Mouse (Mus musculus) cerebellum, adult 2 months (tissue): ENCODE data around the gene March8.

ENCODE experiments used
- CTCF ChIP-seq: fragments of 200-500 bp; IDR thresholded peaks from 2 replicates; pipeline ENCODE4 v1.5.1; 2011; ENCODE audit warnings: low read depth, mild to moderate bottlenecking, control low read depth, low read length, moderate library complexity, borderline replicate concordance; ENCODE audit not compliant: insufficient read depth
- POLR2A ChIP-seq: fragments of 200-500 bp; IDR thresholded peaks from 2 replicates; pipeline ENCODE4 v1.6.1; 2011; ENCODE audit warnings: low read length, control low read depth, borderline replicate concordance; ENCODE audit not compliant: insufficient read depth

DNA sequence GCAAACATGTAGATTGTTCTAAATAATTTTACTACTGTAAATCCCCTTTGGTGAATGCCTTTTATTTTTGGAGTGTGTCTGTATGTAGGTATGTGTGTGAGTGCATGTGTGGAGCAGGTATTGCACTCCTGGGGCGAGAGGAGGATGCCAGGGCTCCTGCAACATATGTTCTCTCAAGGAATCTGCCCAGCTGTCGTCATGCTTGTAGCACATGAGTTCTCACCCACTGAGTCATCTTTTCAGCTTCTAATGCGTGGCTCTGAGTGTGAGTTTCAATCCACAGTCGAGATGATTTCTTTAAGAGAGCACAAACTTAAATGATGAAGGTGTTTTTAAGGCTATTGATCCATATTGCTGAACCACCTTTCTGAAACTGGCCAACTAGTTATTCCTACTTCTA lies 13.7 kb downstream of the March8 start:
- TF ChIP-seq POLR2A: no peak
- no peak for TF ChIP-seq CTCF
